Mouse (Mus musculus) left cerebral cortex, adult 9 months (tissue): ENCODE data around the gene Zfyve27.

ENCODE experiments used
- DNase-seq, 2 experiments: peaks; one replicate each; pipeline ENCODE4 v3.0.0; 2022; ENCODE audit warnings: low spot score in 2 of 2

Zfyve27 gene

DNA sequence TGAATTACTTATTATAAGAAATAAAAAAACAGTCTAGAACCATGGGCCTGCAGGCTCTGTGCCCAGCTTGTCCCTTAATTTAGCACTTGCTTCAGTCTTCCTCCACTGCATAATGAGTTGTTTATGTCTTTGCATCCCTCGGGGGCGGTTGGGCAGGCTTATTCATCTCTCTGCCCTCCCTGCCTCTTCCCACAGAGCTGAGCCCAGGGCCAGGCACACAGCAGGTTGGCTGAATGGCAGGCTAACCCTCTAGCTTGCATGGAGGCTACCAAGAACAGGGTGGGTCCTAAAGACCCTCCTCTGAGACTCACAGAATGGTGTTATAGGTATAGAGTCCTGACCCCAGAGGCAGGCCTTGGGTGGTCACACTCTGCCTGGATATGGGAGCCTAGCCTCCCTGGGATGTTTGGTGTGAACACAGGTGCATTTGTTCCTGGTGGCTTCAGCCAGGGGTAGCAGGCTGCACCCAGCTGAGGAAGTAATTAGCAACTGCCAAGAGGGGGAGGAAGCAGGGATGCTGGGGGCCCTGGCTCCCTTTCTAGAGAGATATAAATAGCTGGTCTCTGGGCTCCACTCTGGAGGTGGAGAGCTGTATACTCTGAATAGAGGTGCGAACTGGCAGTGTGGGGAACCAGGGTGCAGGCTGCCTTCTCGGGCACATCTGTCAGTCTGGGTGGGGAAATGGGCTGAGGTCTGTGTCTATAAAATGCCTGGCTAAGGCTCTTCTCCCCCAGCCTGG lies 74.0 kb downstream of the Zfyve27 start:
- DNase-seq: peak in 1 of 2 experiments; percentile 71

DNA sequence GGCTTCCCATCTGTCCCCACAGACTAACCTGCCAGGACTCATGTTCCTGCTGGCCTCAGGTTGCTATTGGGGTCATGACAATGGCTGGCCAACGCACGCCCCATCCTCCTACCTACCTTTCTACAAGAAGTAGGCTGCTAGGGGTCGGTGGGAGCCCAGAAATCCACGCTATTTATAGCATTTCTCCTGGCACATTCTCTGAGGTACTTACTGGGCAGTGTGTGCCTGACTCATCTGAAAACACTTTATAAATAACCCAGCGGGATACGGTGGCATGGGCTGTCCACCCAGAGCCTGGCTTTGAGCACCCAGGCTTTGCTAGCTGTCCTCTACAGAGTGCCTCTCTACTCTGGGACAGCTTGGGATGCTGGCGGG lies 74.6 kb downstream of the Zfyve27 start:
- peak in 1 of 2 experiments; percentile 34 for DNase-seq

DNA sequence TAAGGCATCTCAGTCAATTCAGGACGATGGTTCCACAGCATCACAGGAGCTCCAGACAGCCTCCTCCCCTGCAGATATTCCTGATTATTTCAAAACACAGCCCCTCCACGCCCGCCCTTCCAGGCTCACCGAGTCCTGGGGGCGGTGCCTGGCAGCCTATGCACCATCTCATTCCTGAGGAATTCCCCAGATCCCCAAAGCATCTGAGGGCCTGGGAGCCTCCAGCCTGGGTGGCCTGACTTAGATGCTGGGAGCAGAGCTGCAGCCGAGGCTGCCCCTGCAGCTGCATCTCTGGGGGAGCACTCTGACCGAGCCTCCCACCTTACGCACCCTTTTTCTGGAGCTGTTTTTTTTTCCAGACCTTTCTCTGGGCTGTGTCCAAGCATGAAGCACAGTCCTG lies 77.1 kb downstream of the Zfyve27 start:
- no peak for DNase-seq

DNA sequence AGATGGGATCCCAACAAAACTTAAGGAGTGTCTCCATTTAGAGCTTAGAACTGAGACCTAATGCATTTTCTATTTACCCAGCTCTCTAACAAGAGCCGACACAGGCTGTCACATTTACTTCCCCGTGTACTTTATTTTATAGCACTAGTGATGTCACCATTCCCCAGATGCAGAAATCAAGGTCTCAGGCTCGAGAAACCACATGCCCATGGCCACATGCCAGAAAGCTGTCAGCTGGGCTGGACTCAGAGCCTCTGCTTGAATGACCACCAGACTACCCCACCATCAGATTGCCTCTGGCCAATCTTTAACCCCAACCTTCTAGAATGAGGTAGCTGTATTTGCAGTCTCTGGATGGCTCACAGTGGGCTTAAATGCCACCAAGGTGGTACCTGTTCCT lies 79.7 kb downstream of the Zfyve27 start:
- DNase-seq: no peak
